Mouse (Mus musculus) kidney, embryonic 16.5 days (tissue): ENCODE results near the gene Gm10639. TPM values are rescaled to one million over a fixed set of nuclear protein-coding genes. Genes with fewer than 3 reads are reported as not detected.
"Not testable (repeated sequence)": the region's sequence is repeated elsewhere in the genome, so short reads cannot be mapped to it uniquely, and the experiment has no call there.

ENCODE experiments used
- ATAC-seq: fragments of 200-750 bp; cut with Nextera tagmentation; 2 replicates; pipeline ENCODE4 v1.8.0; 2017; ENCODE audit warnings: moderate TSS enrichment; ENCODE audit not compliant: low FRiP score, low TSS enrichment
- H3K27ac ChIP-seq: fragments of 300-500 bp; sonication (generic); 2 replicates; pipeline ENCODE4 v1.5.1; 2014; ENCODE audit warnings: low read length
- H3K27me3 ChIP-seq: fragments of 300-500 bp; sonication (generic); 2 replicates; pipeline ENCODE4 v1.6.1; 2014; ENCODE audit warnings: low read length, control low read depth, mixed read lengths; ENCODE audit not compliant: insufficient read depth
- H3K36me3 ChIP-seq: fragments of 300-500 bp; sonication (generic); 2 replicates; pipeline ENCODE4 v1.6.1; 2014; ENCODE audit warnings: low read length, control low read depth, mixed read lengths; ENCODE audit not compliant: insufficient read depth
- H3K4me1 ChIP-seq: fragments of 300-500 bp; sonication (generic); 2 replicates; pipeline ENCODE4 v1.6.1; 2014; ENCODE audit warnings: low read length, control low read depth, mixed read lengths; ENCODE audit not compliant: insufficient read depth
- H3K4me2 ChIP-seq: fragments of 300-500 bp; sonication (generic); replicated peaks from 2 replicates; pipeline ENCODE4 v1.6.1; 2014; ENCODE audit warnings: low read depth, low read length
- H3K4me3 ChIP-seq: fragments of 300-500 bp; sonication (generic); 2 replicates; pipeline ENCODE4 v1.5.1; 2014; ENCODE audit warnings: mild to moderate bottlenecking, low read length
- H3K9ac ChIP-seq: fragments of 300-500 bp; sonication (generic); replicated peaks from 2 replicates; pipeline ENCODE4 v1.6.1; 2014; ENCODE audit warnings: low read length
- H3K9me3 ChIP-seq: fragments of 300-500 bp; sonication (generic); 2 replicates; pipeline ENCODE4 v1.6.1; 2016; ENCODE audit warnings: low read length, control low read depth
- WGBS: fragments of 180-500 bp; shearing (Covaris S2); extraction: QIAGEN DNeasy Blood & Tissue Kit; methylation state at CpG from one replicate; pipeline ENCODE4 v1.1.7; 2014; 5-methylcytosine and 5-hydroxymethylcytosine counted together
- polyA plus RNA-seq: library from polyadenylated mRNA; unstranded; fragments of >200 nt; fragmentation: Nextera tagmentation; extraction: Ambion mirVana; gene quantifications from 2 replicates; pipeline ENCODE4 v1.2.1, GENCODE M21; 2015

The Gm10639 gene
- 30.2 and 34.9 TPM in 2 replicates for polyA plus RNA-seq

DNA sequence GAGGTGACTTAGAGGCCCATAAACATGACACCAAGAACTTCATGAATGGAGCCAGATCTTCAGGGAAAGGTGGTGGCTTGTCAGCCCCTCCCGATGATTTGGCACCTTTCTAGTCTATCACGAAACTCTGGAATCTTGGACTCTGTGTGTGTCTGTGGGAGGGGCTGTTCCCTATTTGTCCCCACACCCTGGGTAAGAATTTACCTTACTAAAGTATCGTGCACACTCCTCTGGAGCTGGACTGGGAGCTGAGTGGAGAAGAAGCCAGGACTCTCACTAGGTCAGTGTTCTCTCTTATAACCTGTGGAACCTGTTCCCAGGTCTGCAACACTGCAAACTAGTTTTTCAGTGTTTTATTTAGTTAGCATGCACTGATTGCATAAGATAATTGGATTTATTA, at the start of gene Gm10639:
Gm10639 (plus strand) TSS at position 201 of the 400 bp plus-strand sequence.
- WGBS, result 66% methylated on average over 3 of the region's 3 CpGs
- not testable (repeated sequence) for H3K4me1 ChIP-seq, H3K27ac ChIP-seq, H3K4me3 ChIP-seq, H3K27me3 ChIP-seq, H3K9me3 ChIP-seq, H3K9ac ChIP-seq, H3K36me3 ChIP-seq, ATAC-seq, H3K4me2 ChIP-seq

DNA sequence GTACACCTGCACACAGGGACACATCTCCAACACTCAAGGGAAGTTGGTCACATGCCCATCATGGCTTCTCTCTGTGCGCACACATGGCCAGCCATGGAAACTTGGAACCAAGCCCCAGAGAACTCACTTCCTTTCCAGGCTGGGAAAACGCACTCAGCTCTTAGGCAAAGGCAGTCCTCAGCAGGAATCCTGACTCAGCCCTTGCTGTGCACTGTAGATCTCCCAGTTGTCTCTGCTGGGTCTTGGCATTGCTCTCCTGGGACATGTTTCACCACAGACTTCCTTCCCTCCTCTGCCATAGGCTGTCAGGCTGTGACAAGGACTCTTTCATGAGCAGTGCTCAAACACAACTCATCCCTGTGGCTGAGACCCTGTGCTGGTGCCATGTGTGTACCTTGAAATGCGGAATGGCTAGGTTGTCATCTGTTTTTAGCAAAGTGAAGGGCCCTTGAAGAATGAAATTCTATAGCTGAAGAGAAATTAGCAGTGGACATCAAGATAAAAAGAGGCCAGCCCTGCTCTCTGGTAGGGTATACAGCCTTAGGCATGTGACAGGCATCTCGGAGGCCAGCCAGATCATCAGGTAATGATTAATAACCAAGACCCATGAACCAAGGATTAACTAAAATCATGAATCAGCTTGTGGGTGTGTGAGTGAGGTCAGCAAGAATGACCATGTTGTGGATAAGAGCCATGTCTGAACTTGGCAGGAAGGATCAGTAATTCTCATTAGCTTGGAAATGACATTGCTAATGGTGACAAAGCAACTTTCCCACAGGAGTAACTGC, 33.8 kb upstream of the Gm10639 start:
- not testable (repeated sequence) for H3K9me3 ChIP-seq, H3K27me3 ChIP-seq, H3K4me3 ChIP-seq, H3K27ac ChIP-seq, H3K4me2 ChIP-seq, H3K36me3 ChIP-seq, H3K4me1 ChIP-seq, H3K9ac ChIP-seq
- ATAC-seq, result peak; percentile 70
- WGBS, result 60% methylated on average over 4 of the region's 4 CpGs

DNA sequence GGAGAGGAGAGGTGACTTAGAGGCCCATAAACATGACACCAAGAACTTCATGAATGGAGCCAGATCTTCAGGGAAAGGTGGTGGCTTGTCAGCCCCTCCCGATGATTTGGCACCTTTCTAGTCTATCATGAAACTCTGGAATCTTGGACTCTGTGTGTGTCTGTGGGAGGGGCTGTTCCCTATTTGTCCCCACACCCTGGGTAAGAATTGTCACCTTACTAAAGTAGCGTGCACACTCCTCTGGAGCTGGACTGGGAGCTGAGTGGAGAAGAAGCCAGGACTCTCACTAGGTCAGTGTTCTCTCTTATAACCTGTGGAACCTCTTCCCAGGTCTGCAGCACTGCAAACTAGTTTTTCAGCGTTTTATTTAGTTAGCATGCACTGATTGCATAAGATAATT, 32.8 kb upstream of the Gm10639 start, which contains the start of gene Gm3776:
Gm3776 (plus strand) TSS at position 216 of the 400 bp plus-strand sequence.
- not testable (repeated sequence) for ATAC-seq
- 73% methylated on average over 1 of the region's 3 CpGs for WGBS

GRCm38 (mm10) chr9:78259688-78260087, 30.0 kb upstream of the Gm10639 start:
- WGBS, result 0% methylated on average over 1 of the region's 6 CpGs
- not testable (repeated sequence) for H3K9me3 ChIP-seq, H3K4me2 ChIP-seq, H3K27me3 ChIP-seq, H3K9ac ChIP-seq, H3K36me3 ChIP-seq, H3K27ac ChIP-seq, H3K4me3 ChIP-seq, H3K4me1 ChIP-seq
- peak; percentile 65; the same call in 1 of the 2 replicates for ATAC-seq

More for the DNA sequence above, 32.8 kb upstream of the Gm10639 start, which contains the start of gene Gm3776:
- H3K27ac ChIP-seq, H3K9me3 ChIP-seq, H3K4me1 ChIP-seq, H3K9ac ChIP-seq, H3K4me3 ChIP-seq, H3K27me3 ChIP-seq, H3K4me2 ChIP-seq, H3K36me3 ChIP-seq: not testable (repeated sequence)

DNA sequence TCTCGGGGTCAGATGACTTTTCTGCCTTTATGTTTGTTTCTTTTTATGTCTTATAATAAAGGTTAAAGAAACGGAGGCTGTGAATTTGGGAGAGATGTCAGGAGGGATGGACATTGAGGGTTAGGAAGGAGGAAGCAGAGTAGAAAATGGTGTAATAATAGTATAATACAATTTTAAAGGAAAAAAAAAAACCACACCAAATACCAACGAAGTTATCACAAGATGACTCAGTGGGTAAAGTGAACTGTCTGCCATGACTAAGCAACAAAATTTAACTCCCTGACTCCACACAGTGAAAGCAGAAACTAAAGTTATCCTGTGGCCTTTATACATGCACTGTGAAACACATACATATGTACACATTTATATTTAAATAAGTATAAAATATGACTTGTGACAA, 18.8 kb upstream of the Gm10639 start:
- ATAC-seq, H3K4me3 ChIP-seq, H3K36me3 ChIP-seq, H3K9me3 ChIP-seq, H3K27ac ChIP-seq, H3K27me3 ChIP-seq, H3K4me2 ChIP-seq, H3K4me1 ChIP-seq, H3K9ac ChIP-seq: not testable (repeated sequence)
- WGBS, result 86% methylated on average over 3 of the region's 3 CpGs

GRCm38 (mm10) chr9:78282002-78282711, 7.6 kb upstream of the Gm10639 start:
- H3K4me2 ChIP-seq, H3K9ac ChIP-seq, H3K27me3 ChIP-seq, H3K4me1 ChIP-seq, H3K36me3 ChIP-seq, H3K9me3 ChIP-seq, H3K27ac ChIP-seq, H3K4me3 ChIP-seq: not testable (repeated sequence)
- peak; percentile 77; the same call in 1 of the 2 replicates for ATAC-seq
- WGBS, result 80% methylated on average over 4 of the region's 4 CpGs

DNA sequence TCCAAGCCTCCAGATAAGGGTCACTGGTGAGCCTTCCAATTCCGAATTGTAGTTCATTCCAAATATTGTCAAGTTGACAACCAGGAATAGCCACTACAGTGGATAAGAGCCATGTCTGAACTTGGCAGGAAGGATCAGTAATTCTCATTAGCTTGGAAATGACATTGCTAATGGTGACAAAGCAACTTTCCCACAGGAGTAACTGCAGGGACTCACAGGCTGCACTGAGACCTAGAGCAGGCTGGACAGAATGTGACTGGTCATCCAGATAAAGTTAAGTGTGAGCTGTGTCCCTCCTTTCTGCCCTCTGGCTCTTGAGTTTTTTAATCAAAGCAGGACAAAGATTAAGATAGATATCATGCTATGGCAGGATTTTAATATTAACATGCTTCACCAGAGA, 660 bp upstream of the Gm10639 start:
- not testable (repeated sequence) for H3K27ac ChIP-seq, H3K9me3 ChIP-seq, H3K27me3 ChIP-seq, H3K36me3 ChIP-seq, H3K4me3 ChIP-seq, H3K4me2 ChIP-seq, H3K9ac ChIP-seq, H3K4me1 ChIP-seq, ATAC-seq
- 75% methylated on average over 1 of the region's 1 CpGs for WGBS

DNA sequence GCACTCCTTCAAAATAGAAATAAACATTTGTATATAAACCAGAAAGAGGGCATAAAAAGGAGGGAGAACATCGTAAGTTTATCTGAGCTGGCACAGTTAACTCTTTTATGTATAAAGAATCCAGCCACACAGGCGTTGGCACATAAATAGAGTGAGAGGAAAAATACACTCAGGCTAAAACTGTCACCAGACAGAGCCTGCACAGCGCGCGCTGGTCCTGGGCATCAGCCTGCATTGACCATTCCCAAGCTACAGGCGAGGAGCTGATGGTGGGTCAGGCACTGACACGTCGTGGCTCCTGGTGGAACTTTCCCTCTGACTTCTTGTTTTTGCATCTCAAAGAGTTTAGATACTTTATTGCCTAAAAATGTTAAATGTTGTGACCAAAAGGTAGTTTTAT, 2.7 kb downstream of the Gm10639 start:
- H3K9ac ChIP-seq, H3K4me1 ChIP-seq, H3K4me3 ChIP-seq, H3K9me3 ChIP-seq, H3K36me3 ChIP-seq, ATAC-seq, H3K27me3 ChIP-seq, H3K4me2 ChIP-seq, H3K27ac ChIP-seq: not testable (repeated sequence)
- WGBS, result 91% methylated on average over 7 of the region's 8 CpGs

DNA sequence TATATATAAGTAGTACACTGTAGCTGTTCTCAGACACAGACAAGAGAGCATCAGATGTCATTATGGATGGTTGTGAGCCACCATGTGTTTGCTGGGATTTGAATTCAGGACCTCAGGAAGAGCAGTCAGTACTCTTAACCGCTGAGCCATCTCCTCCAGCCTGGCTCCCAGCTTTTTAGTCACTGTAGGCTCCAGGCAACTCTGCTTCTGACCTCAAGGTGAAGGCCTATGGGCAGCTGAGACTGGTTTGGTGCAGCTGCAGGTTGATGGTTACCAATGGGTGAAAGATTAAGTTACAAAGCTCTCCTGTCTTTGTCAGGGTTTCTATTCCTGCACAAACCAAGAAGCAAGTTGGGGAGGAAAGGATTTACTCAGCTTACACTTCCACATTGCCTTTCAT, 4.0 kb downstream of the Gm10639 start:
- 89% methylated on average over 1 of the region's 1 CpGs for WGBS
- H3K9ac ChIP-seq, H3K4me1 ChIP-seq, H3K36me3 ChIP-seq, H3K9me3 ChIP-seq, H3K27ac ChIP-seq, H3K4me3 ChIP-seq, H3K27me3 ChIP-seq, H3K4me2 ChIP-seq: not testable (repeated sequence)
- ATAC-seq, result peak; percentile 87

DNA sequence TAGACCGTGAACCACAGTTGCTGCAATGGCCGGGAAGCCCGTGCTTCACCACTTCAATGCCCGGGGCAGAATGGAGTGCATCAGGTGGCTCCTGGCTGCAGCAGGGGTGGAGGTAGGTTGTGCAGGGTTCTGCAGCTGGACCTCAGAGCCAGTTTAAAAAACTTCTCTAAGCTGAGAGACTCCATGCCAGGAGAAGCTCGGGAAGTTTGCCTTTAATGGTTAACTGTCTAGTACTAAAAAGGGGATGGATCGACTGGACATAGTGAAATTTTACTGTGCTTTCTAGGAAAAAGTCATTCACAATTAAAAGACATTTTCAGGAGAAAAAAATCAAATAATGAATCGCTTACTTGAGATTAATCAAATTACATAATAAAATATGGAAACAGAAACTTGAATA, 5.1 kb downstream of the Gm10639 start:
- H3K9ac ChIP-seq, H3K27ac ChIP-seq, H3K36me3 ChIP-seq, H3K9me3 ChIP-seq, H3K27me3 ChIP-seq, H3K4me2 ChIP-seq, ATAC-seq, H3K4me1 ChIP-seq, H3K4me3 ChIP-seq: not testable (repeated sequence)
- 59% methylated on average over 4 of the region's 7 CpGs for WGBS
